ENCODE assay signal across 18 mouse cellular contexts in genomic region chr6:145654062-145654836, GRCm38 (mm10). TPM values are rescaled to one million over a fixed set of nuclear protein-coding genes. Genes with fewer than 3 reads are reported as not detected.
DNase-seq lines count a peak whose midpoint lies in the region; ATAC-seq and TF ChIP-seq lines count a peak whose summit lies in the region.
"Had no signal": no experiment of that assay in that cellular context is flagged by ENCODE, and none has a peak within 500 bp of the region (broad histone marks: within the 10 kb centered on the region; RNA-seq: fewer than 3 reads in every experiment).

No protein-coding gene starts in this region.

- H3K9ac ChIP-seq in hindbrain, postnatal 0 days (replicated peaks; ENCODE audit: low read length): no peak overlapping the region
- H3K9ac ChIP-seq in hindbrain, embryonic 12.5 days: no peak overlapping the region
- no peak overlapping the region for H3K9ac ChIP-seq in midbrain, embryonic 12.5 days (replicated peaks)
- no peak overlapping the region for H3K9ac ChIP-seq in forebrain, embryonic 14.5 days (ENCODE audit: low read length)
- H3K9ac ChIP-seq: heart, embryonic 15.5 days; hindbrain, embryonic 14.5 days; liver, embryonic 14.5 days; stomach, embryonic 15.5 days had no signal

- no peaks in the 10 kb centered on the region for H3K36me3 ChIP-seq in hindbrain, postnatal 0 days (ENCODE audit: insufficient read depth, low read length)
- no peaks in the 10 kb centered on the region for H3K36me3 ChIP-seq in hindbrain, embryonic 12.5 days
- H3K36me3 ChIP-seq in midbrain, embryonic 12.5 days: no peaks in the 10 kb centered on the region
- no peaks in the 10 kb centered on the region for H3K36me3 ChIP-seq in midbrain, embryonic 10.5 days
- H3K36me3 ChIP-seq in forebrain, embryonic 14.5 days (ENCODE audit: control insufficient read depth, insufficient read depth, low read length): no peaks in the 10 kb centered on the region
- H3K36me3 ChIP-seq: heart, embryonic 15.5 days; limb, embryonic 10.5 days; stomach, embryonic 15.5 days had no signal

- no peak for DNase-seq in hindbrain, postnatal 0 days (ENCODE audit: low spot score)
- DNase-seq in midbrain, embryonic 10.5 days (ENCODE audit: low spot score): no peak
- DNase-seq in forebrain, embryonic 14.5 days (ENCODE audit: low spot score): peak; percentile 49
- DNase-seq in ovary, postnatal 10 days (ENCODE audit: low spot score): no peak
- no peak for DNase-seq in urinary bladder, postnatal 14 days (ENCODE audit: low spot score)
- no peak for DNase-seq in ovary, adult 18-20 months (ENCODE audit: low spot score)
- DNase-seq: cerebellum, adult 9-11 months; gastrocnemius, postnatal 36 days; kidney, adult 2 months; right cerebral cortex, postnatal 4 days had no signal

- no peak overlapping the region for H3K27ac ChIP-seq in hindbrain, postnatal 0 days
- H3K27ac ChIP-seq in hindbrain, embryonic 12.5 days: no peak overlapping the region
- peak overlapping the region; percentile 35; the same call in 1 of the 2 replicates for H3K27ac ChIP-seq in midbrain, embryonic 12.5 days (replicated peaks)
- no peak overlapping the region for H3K27ac ChIP-seq in midbrain, embryonic 10.5 days (replicated peaks)
- no peak overlapping the region for H3K27ac ChIP-seq in forebrain, embryonic 14.5 days (ENCODE audit: low read depth, low read length)
- H3K27ac ChIP-seq: heart, embryonic 15.5 days; hindbrain, embryonic 14.5 days; limb, embryonic 10.5 days; liver, embryonic 14.5 days; stomach, embryonic 15.5 days had no signal

- WGBS in hindbrain, postnatal 0 days: 73% methylated on average over 8 of the region's 8 CpGs
- WGBS in hindbrain, embryonic 12.5 days: 73% methylated on average over 8 of the region's 8 CpGs
- 67% methylated on average over 8 of the region's 8 CpGs for WGBS in midbrain, embryonic 12.5 days
- WGBS in midbrain, embryonic 10.5 days: 85% methylated on average over 8 of the region's 8 CpGs
- WGBS in forebrain, embryonic 14.5 days: 66% methylated on average over 8 of the region's 8 CpGs

- no peak overlapping the region for H3K4me2 ChIP-seq in hindbrain, postnatal 0 days (ENCODE audit: low read depth, low read length)
- no peak overlapping the region for H3K4me2 ChIP-seq in hindbrain, embryonic 12.5 days (replicated peaks)
- H3K4me2 ChIP-seq in midbrain, embryonic 12.5 days (replicated peaks): no peak overlapping the region
- H3K4me2 ChIP-seq in forebrain, embryonic 14.5 days (ENCODE audit: low read length): no peak overlapping the region
- H3K4me2 ChIP-seq: heart, embryonic 15.5 days; hindbrain, embryonic 14.5 days; stomach, embryonic 15.5 days had no signal

- H3K4me1 ChIP-seq in hindbrain, postnatal 0 days (ENCODE audit: insufficient read depth, low read length): no peaks in the 10 kb centered on the region
- H3K4me1 ChIP-seq in hindbrain, embryonic 12.5 days: peaks cover 3% of the 10 kb centered on the region; the same call in 1 of the 2 replicates
- peaks cover 8% of the 10 kb centered on the region; the same call in 1 of the 2 replicates for H3K4me1 ChIP-seq in midbrain, embryonic 12.5 days
- peaks cover 8% of the 10 kb centered on the region; the same call in 1 of the 2 replicates for H3K4me1 ChIP-seq in midbrain, embryonic 10.5 days
- H3K4me1 ChIP-seq in forebrain, embryonic 14.5 days (ENCODE audit: control insufficient read depth, insufficient read depth, low read length): no peaks in the 10 kb centered on the region
- H3K4me1 ChIP-seq: heart, embryonic 15.5 days had no signal

- no peak for TF ChIP-seq CTCF in hindbrain, postnatal 0 days (IDR thresholded peaks at IDR 0.05; ENCODE audit: low read depth)

- H3K4me3 ChIP-seq in hindbrain, postnatal 0 days (ENCODE audit: low read length): no peak overlapping the region
- H3K4me3 ChIP-seq in hindbrain, embryonic 12.5 days: no peak overlapping the region
- no peak overlapping the region for H3K4me3 ChIP-seq in midbrain, embryonic 12.5 days
- H3K4me3 ChIP-seq in midbrain, embryonic 10.5 days: no peak overlapping the region
- H3K4me3 ChIP-seq in forebrain, embryonic 14.5 days (ENCODE audit: low read depth, low read length): no peak overlapping the region
- H3K4me3 ChIP-seq: heart, embryonic 15.5 days; limb, embryonic 10.5 days; stomach, embryonic 15.5 days had no signal

- H3K9me3 ChIP-seq in hindbrain, postnatal 0 days (ENCODE audit: low read length): no peaks in the 10 kb centered on the region
- 0 out of 2 replicates have a peak, but pooled peaks cover 4% of the 10 kb centered on the region for H3K9me3 ChIP-seq in hindbrain, embryonic 12.5 days (replicated peaks)
- 0 out of 2 replicates have a peak, but pooled peaks cover 12% of the 10 kb centered on the region for H3K9me3 ChIP-seq in midbrain, embryonic 12.5 days
- H3K9me3 ChIP-seq in midbrain, embryonic 10.5 days (replicated peaks): no peaks in the 10 kb centered on the region; the same call in 1 of the 2 replicates
- no peaks in the 10 kb centered on the region for H3K9me3 ChIP-seq in forebrain, embryonic 14.5 days (replicated peaks; ENCODE audit: control insufficient read depth, low read length)
- H3K9me3 ChIP-seq: heart, embryonic 15.5 days; limb, embryonic 10.5 days; stomach, embryonic 15.5 days had no signal

- peak; percentile 38; the same call in 1 of the 2 replicates for ATAC-seq in hindbrain, postnatal 0 days
- ATAC-seq in hindbrain, embryonic 12.5 days (ENCODE audit: low FRiP score): no peak; the same call in 1 of the 2 replicates
- ATAC-seq in midbrain, embryonic 12.5 days (ENCODE audit: low FRiP score, low read depth): peak; percentile 69
- no peak for ATAC-seq in forebrain, embryonic 14.5 days

- H3K27me3 ChIP-seq in hindbrain, postnatal 0 days (ENCODE audit: insufficient read depth, low read length): no peaks in the 10 kb centered on the region
- no peaks in the 10 kb centered on the region for H3K27me3 ChIP-seq in hindbrain, embryonic 12.5 days
- no peaks in the 10 kb centered on the region for H3K27me3 ChIP-seq in midbrain, embryonic 12.5 days
- no peaks in the 10 kb centered on the region for H3K27me3 ChIP-seq in midbrain, embryonic 10.5 days (ENCODE audit: low read depth, poor library complexity, severe bottlenecking)
- no peaks in the 10 kb centered on the region for H3K27me3 ChIP-seq in forebrain, embryonic 14.5 days (replicated peaks; ENCODE audit: control insufficient read depth, insufficient read depth, low read length)
- H3K27me3 ChIP-seq: heart, embryonic 15.5 days; stomach, embryonic 15.5 days had no signal

RNA-seq across cellular contexts. Expression of gene Tuba3b, which starts 38.7 kb away (rescaled TPM):
- 0.11 TPM in 1 of 2 replicates, not detected in the other for total RNA-seq in hindbrain, postnatal 0 days (2014; rRNA removed)
- not detected in 2 replicates for polyA plus RNA-seq in hindbrain, postnatal 0 days (2015; fragmentation: Nextera tagmentation; extraction: Ambion mirVana)
- polyA plus RNA-seq in hindbrain, embryonic 12.5 days (2016; fragmentation: Nextera tagmentation; extraction: Ambion mirVana): not detected in 2 replicates
- not detected in 2 replicates for polyA plus RNA-seq in midbrain, embryonic 12.5 days (2016; fragmentation: Nextera tagmentation; extraction: Ambion mirVana)
- polyA plus RNA-seq in midbrain, embryonic 10.5 days (2016; fragmentation: Nextera tagmentation; extraction: Ambion mirVana): not detected in 2 replicates
- polyA plus RNA-seq in forebrain, embryonic 14.5 days (2014; fragmentation: Nextera tagmentation; extraction: Ambion mirVana): not detected in 2 replicates
- total RNA-seq: gastrocnemius, postnatal 36 days; layer of hippocampus, postnatal 14 days had no signal
- polyA plus RNA-seq: hindbrain, embryonic 14.5 days; limb, embryonic 10.5 days; liver, embryonic 14.5 days; stomach, embryonic 15.5 days had no signal

RNA-seq across cellular contexts. Expression of gene Lmntd1, which starts 40.1 kb away (rescaled TPM):
- 1.2 and 1.5 TPM in 2 replicates for total RNA-seq in hindbrain, postnatal 0 days (2014; rRNA removed)
- polyA plus RNA-seq in hindbrain, postnatal 0 days (2015; fragmentation: Nextera tagmentation; extraction: Ambion mirVana): 1.8 and 2.3 TPM in 2 replicates
- polyA plus RNA-seq in hindbrain, embryonic 12.5 days (2016; fragmentation: Nextera tagmentation; extraction: Ambion mirVana): 0.39 and 0.58 TPM in 2 replicates
- polyA plus RNA-seq in midbrain, embryonic 12.5 days (2016; fragmentation: Nextera tagmentation; extraction: Ambion mirVana): 0.43 and 0.46 TPM in 2 replicates
- 0.11 and 0.30 TPM in 2 replicates for polyA plus RNA-seq in midbrain, embryonic 10.5 days (2016; fragmentation: Nextera tagmentation; extraction: Ambion mirVana)
- polyA plus RNA-seq in forebrain, embryonic 14.5 days (2014; fragmentation: Nextera tagmentation; extraction: Ambion mirVana): 0.93 and 0.95 TPM in 2 replicates
- total RNA-seq: gastrocnemius, postnatal 36 days had no signal

Comparison
In these comparisons a context has a peak if more than half of its experiments do, and no peak if none do; other contexts are left out.
1. ATAC-seq: peak in hindbrain, postnatal 0 days (single experiment) and midbrain, embryonic 12.5 days (single experiment); none in hindbrain, embryonic 12.5 days (single experiment) and forebrain, embryonic 14.5 days (single experiment).